Mouse (Mus musculus) ES-CJ7 (cell line): ENCODE measurements around the gene Bbs7.
A peak's percentile ranks its signal among the peaks of the same experiment; 100 is the strongest.

ENCODE experiments used
- DNase-seq: peaks from one replicate; pipeline ENCODE4 v3.0.0; 2011; ENCODE audit warnings: low read depth, low spot score

Gene Bbs7

DNA sequence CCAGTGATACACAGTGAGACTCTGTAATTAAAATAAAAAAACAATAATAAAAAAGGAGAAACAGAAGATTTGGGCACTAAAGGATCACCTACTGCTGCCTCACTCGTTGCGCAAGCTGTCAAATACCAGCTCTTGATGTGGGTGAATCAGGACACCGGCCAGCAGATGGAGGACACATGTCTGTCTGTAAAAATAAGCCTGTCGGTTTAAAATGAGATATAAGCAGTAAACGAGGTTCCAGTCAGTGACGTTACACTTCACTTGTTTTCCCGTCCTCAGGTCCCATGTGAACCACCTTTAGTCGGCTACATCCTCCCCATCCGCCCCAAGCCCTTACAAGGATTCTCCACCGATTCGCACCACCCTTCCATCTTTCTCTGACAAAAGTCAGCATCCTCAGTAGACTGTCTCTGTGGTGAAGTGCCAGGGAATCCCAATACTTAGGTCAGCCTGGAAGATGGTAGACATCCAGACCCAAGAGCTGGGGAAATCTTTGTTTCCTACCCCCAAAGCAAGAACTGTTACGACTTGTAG is 61.4 kb downstream of the Bbs7 start:
- DNase-seq: no peak

DNA sequence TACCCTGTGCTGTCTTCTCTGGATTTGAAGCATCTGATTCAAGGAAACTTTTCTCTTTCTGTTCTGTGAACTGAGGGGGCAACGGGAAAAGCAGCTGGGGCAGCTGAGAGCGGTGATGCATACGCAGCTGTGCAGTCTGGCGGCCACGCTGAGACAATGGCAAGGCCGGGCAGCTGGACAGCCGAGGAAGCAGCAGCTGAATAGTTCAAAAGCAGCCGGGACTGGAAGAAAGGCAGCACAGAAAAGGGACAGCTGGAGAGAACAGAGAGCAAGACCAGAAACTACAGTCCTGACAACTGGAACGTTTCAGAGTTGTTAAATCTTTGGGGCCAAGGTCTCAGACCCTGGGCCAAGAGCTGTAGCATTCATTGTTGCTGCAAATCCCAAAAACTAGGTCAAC is 61.9 kb downstream of the Bbs7 start:
- no peak for DNase-seq

DNA sequence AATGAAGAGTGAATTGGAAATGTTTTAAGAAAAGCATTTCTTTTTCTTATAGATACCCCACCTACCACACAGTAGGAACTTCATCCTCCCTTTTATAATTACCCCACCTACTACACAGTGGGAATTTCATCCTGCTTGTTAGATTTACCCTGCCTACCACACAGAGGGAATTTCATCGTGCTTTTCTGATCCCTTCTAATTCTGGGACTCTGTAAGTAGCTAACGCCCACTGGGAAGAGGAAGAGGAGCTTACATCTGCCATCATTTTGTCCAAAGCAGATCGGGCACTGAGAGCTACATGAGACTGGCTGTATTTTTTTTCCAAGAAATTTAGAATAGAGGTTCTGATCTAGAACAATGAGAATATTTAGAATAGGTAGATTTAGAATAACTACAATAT is 68.3 kb downstream of the Bbs7 start:
- DNase-seq: no peak

DNA sequence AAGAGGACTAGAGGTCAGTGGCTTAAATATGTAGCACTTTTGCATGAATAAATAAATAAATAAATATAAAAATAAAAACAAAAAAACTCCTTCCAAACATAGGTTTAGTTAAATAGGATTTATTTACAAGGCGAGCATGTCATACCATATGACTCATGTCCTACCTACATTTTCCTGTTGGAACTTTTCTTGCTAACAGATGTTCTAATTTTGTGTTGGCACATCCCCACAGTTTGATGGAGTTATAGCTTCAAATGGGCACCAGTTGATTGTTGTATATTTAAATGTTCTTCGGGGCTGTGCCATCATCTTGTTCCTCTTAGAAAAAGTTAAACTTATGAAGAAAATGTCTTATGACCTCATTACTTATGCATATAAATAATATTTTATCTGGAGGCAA is 71.9 kb downstream of the Bbs7 start:
- DNase-seq: no peak

DNA sequence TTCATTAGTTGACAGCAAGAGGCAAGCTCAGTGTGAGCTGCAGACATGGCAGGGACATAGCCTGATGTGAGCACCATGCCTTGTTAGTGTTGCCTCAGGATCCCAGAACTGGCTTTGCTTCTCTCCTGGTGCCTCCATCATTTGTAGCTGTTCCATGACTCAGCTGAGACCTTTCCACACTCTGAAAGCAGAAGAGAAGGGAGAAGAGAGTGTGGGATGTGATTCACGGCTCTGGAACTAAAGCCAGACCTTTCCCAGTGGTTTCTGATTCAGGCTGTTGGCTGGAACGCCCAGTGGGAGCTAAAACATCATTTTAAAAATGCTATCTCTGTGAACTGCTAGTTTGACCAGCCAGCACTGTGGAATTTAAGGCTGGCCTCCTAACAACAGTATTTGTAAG is 72.5 kb downstream of the Bbs7 start:
- DNase-seq: no peak

DNA sequence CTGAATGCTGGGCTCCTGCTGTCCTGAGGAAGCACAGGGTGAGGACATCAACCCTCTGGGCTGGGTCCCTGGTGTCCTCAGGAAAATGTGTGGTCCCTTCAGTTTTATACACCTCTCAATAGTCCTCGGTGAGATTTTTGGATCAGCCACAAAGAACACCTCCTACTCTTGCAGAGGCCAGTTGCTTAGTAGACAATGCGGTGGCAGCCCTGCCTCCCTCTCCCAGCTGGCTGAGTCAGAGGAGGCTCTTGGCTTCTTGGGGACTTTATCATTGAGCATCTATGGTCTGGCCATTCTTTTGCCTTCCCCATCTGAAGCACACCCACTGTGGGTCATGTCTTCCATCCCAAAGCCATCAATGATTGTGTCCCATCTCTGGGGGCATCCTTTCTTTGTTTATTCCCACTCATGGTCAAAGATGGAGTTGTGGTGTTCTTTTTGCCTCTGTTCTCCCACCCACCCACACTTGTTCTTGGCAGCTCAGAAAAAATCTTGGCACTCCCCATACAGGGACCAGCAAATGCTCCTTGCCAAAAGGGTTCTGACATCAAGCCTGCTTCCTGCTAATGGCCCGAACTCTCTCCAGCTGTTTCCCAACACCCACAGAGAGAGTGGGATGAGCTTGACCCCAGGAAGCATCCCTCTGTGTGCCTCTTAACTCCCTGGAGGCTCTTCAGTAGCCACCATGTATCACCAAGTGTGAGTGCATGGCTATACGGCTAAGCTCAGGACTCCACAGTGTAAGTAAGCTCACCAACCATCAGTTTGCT is 75.4 kb downstream of the Bbs7 start:
- no peak for DNase-seq

DNA sequence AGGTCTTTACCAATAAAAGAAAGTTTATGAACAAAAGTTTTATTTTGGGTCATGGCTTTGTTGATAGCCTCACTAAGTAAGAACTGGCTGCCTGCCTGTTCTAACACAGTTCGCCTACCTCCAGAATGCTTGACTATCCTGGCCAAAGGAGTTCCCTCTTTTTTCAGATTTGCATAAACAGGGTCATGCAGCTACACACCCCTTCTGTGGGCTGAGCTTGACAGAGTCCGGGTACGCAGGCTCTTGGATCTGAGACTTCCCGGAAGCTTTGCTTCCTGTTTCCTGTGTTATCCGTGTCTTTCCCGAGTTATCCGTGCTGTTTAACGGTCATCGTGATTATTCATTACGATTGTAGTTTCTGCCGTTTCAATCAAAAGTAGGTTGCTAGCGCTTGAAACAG is 77.2 kb downstream of the Bbs7 start:
- no peak for DNase-seq

DNA sequence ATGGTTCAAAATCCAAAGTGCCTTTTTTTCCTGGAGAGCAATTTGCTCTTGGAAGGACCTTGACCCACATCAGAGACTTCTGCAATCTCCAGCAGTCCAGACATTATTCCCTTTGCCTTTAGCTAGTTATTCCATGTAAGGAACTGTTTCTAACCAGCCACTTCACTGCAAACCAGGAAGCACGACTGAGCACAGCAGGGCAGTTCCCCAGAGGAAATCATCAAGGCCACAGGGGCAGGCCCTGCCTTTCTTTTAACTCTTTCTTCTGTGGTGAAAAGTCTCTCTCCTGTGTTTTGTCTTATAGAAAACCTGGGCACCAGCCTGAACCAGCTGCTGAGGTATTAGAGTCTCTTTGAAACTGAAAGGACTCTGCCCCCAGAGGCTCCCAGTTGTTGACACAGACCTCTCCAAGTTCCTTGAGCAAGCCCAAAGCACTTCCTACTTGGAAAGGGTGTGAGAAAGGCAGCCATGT is 80.0 kb downstream of the Bbs7 start:
- peak; percentile 29 for DNase-seq

DNA sequence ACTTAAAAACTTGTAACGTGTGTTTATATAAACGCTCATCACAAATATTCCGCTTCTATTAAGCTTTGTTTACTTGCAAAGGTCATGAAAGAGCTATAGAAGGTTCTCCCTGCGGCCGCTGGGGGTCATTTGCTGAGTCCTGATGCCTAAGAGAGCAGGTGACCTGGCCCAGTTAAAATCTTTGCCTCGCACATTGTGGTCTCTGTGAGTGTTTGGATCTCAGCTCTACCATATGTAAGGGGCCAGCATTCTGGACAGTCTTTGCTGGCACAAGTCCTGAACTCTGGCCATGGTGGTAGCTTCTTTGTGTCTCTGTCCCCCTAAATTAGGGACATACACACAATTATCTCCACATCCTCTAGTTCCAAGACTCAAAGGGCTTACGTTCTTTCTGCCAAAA is 80.5 kb downstream of the Bbs7 start:
- DNase-seq: no peak

DNA sequence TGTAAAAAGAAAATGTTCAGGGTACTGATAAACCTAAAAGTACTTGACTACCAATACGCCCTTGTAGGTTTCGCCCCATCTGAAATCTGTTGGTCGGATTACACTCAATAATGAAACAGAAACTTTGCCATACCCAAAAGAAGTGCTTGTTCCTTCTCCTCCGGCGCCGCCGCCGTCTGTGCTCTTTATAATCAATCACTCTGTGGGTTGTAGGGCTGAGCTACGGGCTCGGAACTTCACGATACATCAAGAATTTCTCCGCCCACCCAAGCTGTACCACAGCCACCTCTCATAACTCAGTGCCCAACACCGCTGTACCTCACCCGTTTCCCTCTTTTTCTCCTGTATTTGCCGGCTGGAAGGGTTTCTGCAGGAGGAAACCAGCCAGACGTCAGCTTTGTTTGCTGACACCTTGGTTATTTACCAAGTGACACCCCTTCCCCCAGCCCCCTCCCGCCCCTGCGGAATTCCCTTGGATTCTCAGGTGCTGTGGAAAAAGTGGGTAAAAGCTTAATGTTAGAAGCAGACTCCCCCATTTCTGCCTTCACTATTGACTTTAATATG is 81.2 kb downstream of the Bbs7 start:
- DNase-seq: no peak

DNA sequence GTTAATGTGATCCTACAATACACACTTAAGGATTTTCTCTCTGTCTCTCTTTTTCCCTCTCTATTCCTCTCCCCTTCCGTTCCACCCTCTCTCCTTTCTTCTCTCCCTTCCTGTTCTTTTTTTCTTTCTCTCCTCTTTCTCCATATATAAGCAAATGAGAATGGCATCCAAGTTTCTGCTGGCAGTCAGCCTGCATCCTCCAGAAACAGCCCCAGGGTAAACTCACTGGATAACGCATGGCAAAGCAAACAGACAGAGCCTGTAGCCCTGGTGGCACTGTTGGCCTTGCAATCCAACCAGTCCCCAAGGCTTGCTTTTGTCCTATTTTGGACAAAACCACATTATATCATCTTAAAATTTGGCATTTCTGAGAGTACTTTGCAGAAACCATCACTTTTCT is 82.0 kb downstream of the Bbs7 start:
- DNase-seq: no peak

DNA sequence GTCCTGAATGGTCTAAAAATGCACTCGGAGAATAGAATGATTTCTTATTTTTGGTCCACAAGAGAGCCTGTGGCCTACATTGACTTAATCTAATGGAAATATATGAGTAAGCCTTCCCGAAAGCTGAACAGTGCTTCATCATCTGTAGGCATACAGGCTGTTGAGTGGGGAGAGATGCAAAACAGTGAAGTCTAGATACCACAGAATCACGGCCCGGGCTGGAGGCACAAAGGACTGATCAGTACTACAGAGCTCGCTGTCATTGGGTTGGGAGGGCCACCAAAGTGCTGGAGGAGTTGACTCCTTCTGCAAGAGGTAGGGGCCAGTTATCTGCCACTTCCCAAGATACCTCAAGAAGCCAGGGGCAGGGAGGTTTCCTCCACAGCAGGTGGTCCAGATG is 82.5 kb downstream of the Bbs7 start:
- DNase-seq: peak; percentile 44

DNA sequence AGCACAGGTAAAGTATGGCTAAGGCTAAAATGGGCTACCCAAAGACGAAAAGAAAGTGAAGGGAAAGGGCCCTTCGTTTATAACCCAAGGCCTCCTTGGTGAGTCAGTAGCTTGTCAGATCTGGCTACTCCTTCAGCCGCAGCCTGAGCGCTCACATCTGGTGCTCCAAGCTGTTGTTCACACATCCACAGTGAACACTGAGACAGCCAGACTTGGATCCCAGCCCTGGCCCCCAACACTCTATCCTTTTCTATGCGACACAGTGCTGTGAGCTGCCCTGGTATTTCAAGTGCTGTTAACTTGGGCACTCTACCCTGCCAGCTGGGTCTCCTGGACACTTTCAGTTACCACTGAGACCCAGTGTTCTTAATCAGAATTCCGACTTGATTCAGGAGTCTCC is 82.9 kb downstream of the Bbs7 start:
- DNase-seq: no peak

DNA sequence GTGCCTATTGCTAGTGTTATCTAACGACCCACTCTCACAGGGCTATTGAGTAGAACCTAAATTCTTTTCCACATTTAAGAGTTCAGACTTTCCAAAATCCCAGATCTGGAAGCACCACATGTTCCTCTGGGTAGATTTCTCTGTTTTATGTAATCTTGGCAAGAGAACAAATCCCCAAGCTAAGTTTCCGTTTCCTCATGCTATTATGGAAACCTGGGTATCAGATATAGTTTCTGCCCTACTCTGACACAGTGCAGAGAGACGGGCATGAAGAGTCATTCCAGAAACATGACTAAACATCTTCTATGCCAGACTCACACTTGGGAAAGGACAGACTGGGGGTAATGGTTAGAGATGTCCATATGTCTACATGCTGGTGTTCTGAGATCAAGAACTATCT is 88.8 kb downstream of the Bbs7 start:
- DNase-seq: no peak
